Mouse (Mus musculus): ENCODE data around the gene Mier3. TPM values are rescaled to one million over a fixed set of nuclear protein-coding genes. Genes with fewer than 3 reads are reported as not detected.

The Mier3 gene
- total and polyA plus RNA-seq, 2 experiments, result 2.5 to 12.4 TPM

DNA sequence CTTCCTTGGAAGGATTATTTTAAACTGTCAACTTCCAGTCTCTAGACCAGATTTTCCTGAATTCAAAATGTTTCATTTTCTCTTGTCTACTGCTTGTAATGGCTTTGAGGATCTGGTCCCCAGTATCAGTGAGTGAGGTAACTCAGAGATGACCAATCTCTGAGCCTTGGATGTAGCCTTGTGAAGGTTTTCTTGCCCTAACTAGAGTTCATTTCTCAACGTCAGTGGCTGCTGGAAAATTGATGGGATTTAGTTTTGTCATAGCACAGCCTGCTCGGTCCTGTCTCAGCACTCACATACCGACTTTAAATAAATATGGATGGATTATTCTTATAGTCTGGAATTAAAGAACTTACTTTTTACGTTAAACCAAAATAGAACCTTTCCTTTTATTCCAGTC lies 29.8 kb downstream of the Mier3 start:
- H3K36me3 ChIP-seq (ENCODE audit: control insufficient read depth, insufficient read depth, low read length), result peaks cover 79% of the 10 kb centered on the region
- no peak for DNase-seq (ENCODE audit: extremely low read depth, low read depth, low spot score)
- H3K9ac ChIP-seq (ENCODE audit: low read depth, low read length), result no peak overlapping the region
- no peaks in the 10 kb centered on the region for H3K79me2 ChIP-seq (ENCODE audit: control insufficient read depth, insufficient read depth, low read length)
- no peak for TF ChIP-seq POLR2A (IDR thresholded peaks at IDR 0.05; ENCODE audit: extremely low read depth, insufficient read depth, low read length)
- TF ChIP-seq CTCF (IDR thresholded peaks at IDR 0.05; ENCODE audit: low read depth, low read length), result no peak
- H3K27ac ChIP-seq (replicated peaks; ENCODE audit: insufficient read depth, low read depth, low read length), result no peak overlapping the region
- H3K4me1 ChIP-seq (ENCODE audit: control insufficient read depth, insufficient read depth, low read length), result no peaks in the 10 kb centered on the region
- H3K27me3 ChIP-seq (ENCODE audit: control insufficient read depth, insufficient read depth, low read length), result no peaks in the 10 kb centered on the region
- H3K4me3 ChIP-seq (ENCODE audit: insufficient read depth, low read depth, low read length), result no peak overlapping the region
- WGBS, result 92% methylated on average over 4 of the region's 4 CpGs

DNA sequence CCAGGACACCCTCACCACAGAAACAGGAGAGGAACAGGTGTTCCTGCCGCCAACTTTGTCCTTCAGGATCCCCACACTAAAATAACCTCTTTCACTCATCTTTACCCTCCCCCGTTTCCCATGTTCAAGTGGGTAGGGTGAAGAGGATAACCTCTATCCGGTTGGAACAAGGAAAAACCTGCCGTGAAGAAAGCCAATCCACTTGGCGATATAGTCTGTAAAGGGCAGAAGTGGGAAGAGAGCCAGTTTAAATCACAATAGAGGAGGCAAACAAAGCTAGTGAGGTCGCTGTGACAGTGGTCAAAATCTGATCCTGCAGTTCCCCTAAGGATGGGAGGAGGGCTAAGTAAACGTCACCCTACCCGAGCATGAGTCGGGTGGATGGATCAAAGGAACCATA lies 38.9 kb downstream of the Mier3 start:
- no peaks in the 10 kb centered on the region for H3K27me3 ChIP-seq (ENCODE audit: control insufficient read depth, insufficient read depth, low read length)
- 65% methylated on average over 9 of the region's 9 CpGs for WGBS

DNA sequence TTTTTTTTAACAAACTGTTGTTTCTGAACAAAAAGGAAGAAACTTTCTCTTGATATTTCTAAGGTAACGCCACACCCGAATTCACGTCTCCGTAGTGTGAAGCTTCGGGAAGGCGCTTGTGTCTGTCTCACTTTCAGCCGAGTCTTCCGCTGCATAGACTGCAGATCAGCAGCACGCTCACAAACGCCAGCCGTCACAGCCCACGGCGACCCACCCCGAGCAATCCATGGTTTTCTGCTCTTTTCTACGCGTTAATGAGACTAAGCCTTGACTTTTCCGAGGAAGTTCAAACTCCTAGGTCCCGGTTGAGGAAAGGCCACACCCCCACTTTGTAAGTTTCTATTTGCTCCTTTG lies 44.0 kb downstream of the Mier3 start:
- no peaks in the 10 kb centered on the region for H3K36me3 ChIP-seq (ENCODE audit: control insufficient read depth, insufficient read depth, low read length)
- H3K4me3 ChIP-seq (ENCODE audit: insufficient read depth, low read depth, low read length), result peak overlapping the region; percentile 65
- DNase-seq (ENCODE audit: extremely low read depth, low read depth, low spot score), result no peak
- peak overlapping the region; percentile 27 for H3K9ac ChIP-seq (ENCODE audit: low read depth, low read length)
- no peak overlapping the region for H3K27ac ChIP-seq (replicated peaks; ENCODE audit: insufficient read depth, low read depth, low read length)
- TF ChIP-seq CTCF (IDR thresholded peaks at IDR 0.05; ENCODE audit: low read depth, low read length) (no peak), POLR2A (IDR thresholded peaks at IDR 0.05; ENCODE audit: extremely low read depth, insufficient read depth, low read length) (no peak)
- WGBS, result under 1% methylated on average over 18 of the region's 18 CpGs
- H3K4me1 ChIP-seq (ENCODE audit: control insufficient read depth, insufficient read depth, low read length), result peaks cover 6% of the 10 kb centered on the region; the same call in 1 of the 2 replicates
- H3K27me3 ChIP-seq (ENCODE audit: control insufficient read depth, insufficient read depth, low read length), result no peaks in the 10 kb centered on the region
- H3K79me2 ChIP-seq (ENCODE audit: control insufficient read depth, insufficient read depth, low read length), result no peaks in the 10 kb centered on the region

More for the DNA sequence above, 38.9 kb downstream of the Mier3 start:
- TF ChIP-seq POLR2A (IDR thresholded peaks at IDR 0.05; ENCODE audit: extremely low read depth, insufficient read depth, low read length) (no peak), CTCF (IDR thresholded peaks at IDR 0.05; ENCODE audit: low read depth, low read length) (no peak)
- Histone ChIP-seq H3K27ac (replicated peaks; ENCODE audit: insufficient read depth, low read depth, low read length) (no peak overlapping the region), H3K36me3 (ENCODE audit: control insufficient read depth, insufficient read depth, low read length) (peaks cover 21% of the 10 kb centered on the region), H3K4me1 (ENCODE audit: control insufficient read depth, insufficient read depth, low read length) (peaks cover 2% of the 10 kb centered on the region; the same call in 1 of the 2 replicates), H3K4me3 (ENCODE audit: insufficient read depth, low read depth, low read length) (no peak overlapping the region), H3K9ac (ENCODE audit: low read depth, low read length) (no peak overlapping the region), H3K79me2 (ENCODE audit: control insufficient read depth, insufficient read depth, low read length) (no peaks in the 10 kb centered on the region)
- DNase-seq (ENCODE audit: extremely low read depth, low read depth, low spot score), result no peak

DNA sequence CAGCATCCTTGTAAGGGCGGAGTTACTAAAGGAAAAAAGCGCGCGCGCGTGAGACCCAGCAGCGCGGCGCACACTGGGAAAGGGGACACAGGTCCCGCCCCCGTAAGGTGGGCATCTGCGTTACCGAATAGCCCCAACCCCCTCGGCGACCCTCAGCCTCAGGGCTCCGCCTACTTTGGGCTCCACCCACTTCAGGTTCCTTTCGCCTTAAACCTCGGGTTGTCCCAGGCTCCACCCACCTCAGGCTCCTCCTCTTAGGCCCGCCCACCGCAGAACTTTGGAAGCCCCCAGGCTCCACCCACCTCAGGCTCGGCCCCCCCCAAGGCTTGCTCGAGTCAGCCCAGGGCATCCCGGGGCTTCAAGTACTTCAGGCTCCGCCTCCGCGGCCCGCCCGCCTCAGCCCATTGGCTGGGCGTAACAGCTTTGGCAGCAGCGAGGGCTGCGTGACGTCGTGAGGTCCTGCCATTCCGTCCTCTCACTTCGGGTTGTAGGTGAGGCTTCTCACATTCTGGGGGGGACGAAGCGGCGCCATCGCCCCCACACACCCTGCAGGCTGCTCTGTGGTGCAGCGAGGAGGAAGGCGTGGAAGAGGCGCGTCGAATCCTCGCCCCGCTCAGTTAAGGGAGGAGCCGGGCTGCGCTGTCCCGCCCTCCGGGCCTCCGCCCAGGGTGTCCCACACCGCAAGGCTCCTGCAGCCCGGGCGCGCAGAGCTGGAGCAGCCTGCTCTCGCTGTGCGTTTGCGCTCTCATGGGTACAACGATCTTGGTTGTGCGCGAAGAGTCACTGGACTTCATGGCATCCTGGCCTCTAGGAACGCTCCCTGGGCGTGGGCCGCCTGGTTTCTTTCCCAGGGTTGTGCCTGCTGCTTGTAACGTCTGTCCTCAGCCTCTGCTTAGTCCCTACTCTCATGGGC lies 44.6 kb downstream of the Mier3 start:
- under 1% methylated on average over 64 of the region's 65 CpGs for WGBS

DNA sequence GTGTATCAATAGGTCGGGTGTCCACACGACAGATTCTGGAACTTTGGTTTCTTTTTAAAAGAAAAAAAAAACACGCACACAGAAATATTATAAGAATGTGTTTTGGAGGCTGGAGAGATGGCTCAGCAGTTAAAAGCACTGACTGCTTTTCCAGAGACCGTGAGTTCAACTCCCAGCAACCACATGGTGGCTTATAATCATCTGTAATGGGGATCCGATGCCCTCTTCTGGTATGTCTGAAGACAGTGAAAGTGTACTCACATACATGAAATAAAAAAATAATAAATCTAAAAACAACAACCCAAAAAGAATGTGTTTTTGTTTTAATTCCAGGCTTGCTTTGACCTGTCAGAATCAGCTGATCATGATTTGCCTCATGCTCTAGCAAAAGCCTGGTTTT lies 46.1 kb downstream of the Mier3 start:
- Histone ChIP-seq H3K79me2 (ENCODE audit: control insufficient read depth, insufficient read depth, low read length) (no peaks in the 10 kb centered on the region), H3K27ac (replicated peaks; ENCODE audit: insufficient read depth, low read depth, low read length) (no peak overlapping the region), H3K4me3 (ENCODE audit: insufficient read depth, low read depth, low read length) (no peak overlapping the region), H3K36me3 (ENCODE audit: control insufficient read depth, insufficient read depth, low read length) (no peaks in the 10 kb centered on the region), H3K4me1 (ENCODE audit: control insufficient read depth, insufficient read depth, low read length) (peaks cover 6% of the 10 kb centered on the region; the same call in 1 of the 2 replicates), H3K27me3 (ENCODE audit: control insufficient read depth, insufficient read depth, low read length) (no peaks in the 10 kb centered on the region), H3K9ac (ENCODE audit: low read depth, low read length) (no peak overlapping the region)
- WGBS, result 98% methylated on average over 5 of the region's 5 CpGs
- no peak for TF ChIP-seq POLR2A (IDR thresholded peaks at IDR 0.05; ENCODE audit: extremely low read depth, insufficient read depth, low read length)
- no peak for TF ChIP-seq CTCF (IDR thresholded peaks at IDR 0.05; ENCODE audit: low read depth, low read length)
- no peak for DNase-seq (ENCODE audit: extremely low read depth, low read depth, low spot score)

More for the DNA sequence above, 44.6 kb downstream of the Mier3 start:
- Histone ChIP-seq H3K27ac (replicated peaks; ENCODE audit: insufficient read depth, low read depth, low read length) (peak overlapping the region; percentile 55), H3K27me3 (ENCODE audit: control insufficient read depth, insufficient read depth, low read length) (no peaks in the 10 kb centered on the region), H3K4me3 (ENCODE audit: insufficient read depth, low read depth, low read length) (peak overlapping the region; percentile 65), H3K9ac (ENCODE audit: low read depth, low read length) (peak overlapping the region; percentile 69), H3K4me1 (ENCODE audit: control insufficient read depth, insufficient read depth, low read length) (peaks cover 6% of the 10 kb centered on the region; the same call in 1 of the 2 replicates), H3K79me2 (ENCODE audit: control insufficient read depth, insufficient read depth, low read length) (no peaks in the 10 kb centered on the region), H3K36me3 (ENCODE audit: control insufficient read depth, insufficient read depth, low read length) (no peaks in the 10 kb centered on the region)
- no peak for TF ChIP-seq CTCF (IDR thresholded peaks at IDR 0.05; ENCODE audit: low read depth, low read length)
- TF ChIP-seq POLR2A (IDR thresholded peaks at IDR 0.05; ENCODE audit: extremely low read depth, insufficient read depth, low read length), result peak; percentile 54
- DNase-seq (ENCODE audit: extremely low read depth, low read depth, low spot score), result peak; percentile 86

Data from liver, adult 2 months (tissue).